Mouse (Mus musculus) megakaryocyte, embryonic 14.5 days (primary cell): ENCODE measurements at regions not wholly inside any gene's neighbourhood (a gene's known extent, or its start where the extent isn't known, plus 50 kb on each side); places are given as distances from the start of the nearest gene placed in this dataset.

Source experiments
- FLI1 ChIP-seq: IDR thresholded peaks from 2 replicates; pipeline ENCODE4 v1.6.1; 2012; ENCODE audit warnings: low read length, inconsistent platforms, mixed read lengths
- GATA1 ChIP-seq: IDR thresholded peaks from 3 replicates; pipeline ENCODE4 v1.6.1; 2012; ENCODE audit warnings: mixed read lengths, low read length, inconsistent platforms, borderline replicate concordance

DNA sequence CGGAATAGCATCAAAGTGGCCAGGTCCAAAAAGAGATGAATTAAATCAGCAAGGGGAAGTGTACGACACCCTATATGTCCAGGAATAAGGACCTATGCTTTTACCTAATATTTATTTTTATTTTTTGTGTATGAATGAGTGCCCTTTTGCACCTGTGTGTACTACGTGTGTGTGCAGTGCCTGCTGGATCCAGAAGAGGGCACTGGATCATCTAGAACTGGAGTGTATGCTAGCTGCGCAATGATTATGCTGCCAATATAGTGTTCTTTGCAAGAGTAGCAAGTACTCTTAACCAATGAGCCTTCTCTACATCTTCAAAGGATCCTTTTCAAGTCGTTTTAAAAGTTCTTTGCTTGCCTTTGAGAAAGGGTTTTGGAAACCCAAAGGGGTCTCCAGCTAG, 2034.4 kb upstream of the Tenm3 start:
- no peak for TF ChIP-seq GATA1
- no peak for TF ChIP-seq FLI1
